Mouse (Mus musculus): Measurements from ENCODE around the gene 9630041A04Rik. TPM values are rescaled to one million over a fixed set of nuclear protein-coding genes. Genes with fewer than 3 reads are reported as not detected.

9630041A04Rik gene
- total RNA-seq, 1 experiment from 2014 or later, result not detected

- no peak for ATAC-seq (replicated peaks; ENCODE audit: low read depth, poor library complexity, severe bottlenecking)
Measured at GRCm38 (mm10) chr9:101915082-101915481, 53.4 kb downstream of the 9630041A04Rik start.

- no peak for ATAC-seq (replicated peaks; ENCODE audit: low read depth, poor library complexity, severe bottlenecking)
Measured at GRCm38 (mm10) chr9:101918771-101919170, 57.1 kb downstream of the 9630041A04Rik start.

GRCm38 (mm10) chr9:101919324-101919723 is 57.7 kb downstream of the 9630041A04Rik start:
- ATAC-seq (replicated peaks; ENCODE audit: low read depth, poor library complexity, severe bottlenecking), result no peak

- ATAC-seq (replicated peaks; ENCODE audit: low read depth, poor library complexity, severe bottlenecking), result no peak
Measured at GRCm38 (mm10) chr9:101922846-101923245, 61.2 kb downstream of the 9630041A04Rik start.

- ATAC-seq (replicated peaks; ENCODE audit: low read depth, poor library complexity, severe bottlenecking), result no peak
Measured at GRCm38 (mm10) chr9:101924829-101925228, 63.2 kb downstream of the 9630041A04Rik start.

DNA sequence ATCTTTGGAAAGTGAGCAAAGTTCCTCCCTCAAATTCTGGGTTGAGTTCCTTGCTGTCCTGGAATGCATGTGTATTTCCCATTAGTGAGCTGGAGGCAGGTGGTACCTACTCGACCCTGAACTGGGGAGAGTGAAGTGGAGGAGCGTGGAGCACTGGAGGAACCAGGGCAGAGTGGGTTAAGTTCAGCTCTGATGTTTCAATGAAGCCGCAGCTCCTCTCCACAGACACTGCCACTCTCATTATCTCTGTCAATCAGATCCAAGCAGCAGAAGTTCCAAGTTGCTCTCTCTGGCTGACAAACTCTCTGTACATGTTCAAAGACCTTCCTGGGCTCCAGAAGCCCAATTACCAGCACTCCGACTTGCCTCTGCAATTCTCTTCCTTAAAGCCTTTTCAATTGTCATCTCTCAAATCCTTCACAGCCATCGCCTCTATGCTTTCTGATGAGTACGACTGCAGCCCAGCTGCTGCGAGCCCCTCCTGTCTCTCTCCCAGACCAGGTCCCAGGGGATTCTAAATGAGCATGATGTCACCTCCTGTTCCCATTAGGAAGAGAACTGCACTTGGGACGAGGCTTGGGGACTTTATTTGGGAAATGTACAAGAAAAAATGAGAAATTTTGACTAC is 72.4 kb downstream of the 9630041A04Rik start:
- ATAC-seq (replicated peaks; ENCODE audit: low read depth, poor library complexity, severe bottlenecking), result no peak

- ATAC-seq (replicated peaks; ENCODE audit: low read depth, poor library complexity, severe bottlenecking), result no peak
Measured at GRCm38 (mm10) chr9:101934887-101935286, 73.2 kb downstream of the 9630041A04Rik start.

GRCm38 (mm10) chr9:101938066-101938465 is 76.4 kb downstream of the 9630041A04Rik start:
- ATAC-seq (replicated peaks; ENCODE audit: low read depth, poor library complexity, severe bottlenecking), result no peak

DNA sequence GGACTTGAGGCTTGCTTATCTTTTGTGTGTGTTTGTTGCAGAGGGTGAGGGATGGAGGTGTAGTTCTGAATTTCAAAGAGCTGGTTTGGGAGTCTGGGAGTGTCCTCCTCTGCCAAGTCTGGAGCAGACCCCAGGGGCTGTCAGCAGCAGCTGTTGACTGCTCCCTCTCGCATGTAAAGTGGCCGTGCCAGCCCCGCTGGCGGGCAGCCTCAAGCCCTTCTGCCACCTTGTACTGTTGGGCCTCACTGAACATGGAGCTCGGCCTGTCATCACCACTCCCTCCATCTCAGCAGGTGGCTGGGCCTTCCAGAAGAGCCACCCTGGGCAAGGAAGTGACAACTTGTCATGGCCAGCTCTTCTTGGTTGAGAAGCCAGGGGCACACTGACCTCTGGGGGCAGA is 77.4 kb downstream of the 9630041A04Rik start:
- no peak for ATAC-seq (replicated peaks; ENCODE audit: low read depth, poor library complexity, severe bottlenecking)

DNA sequence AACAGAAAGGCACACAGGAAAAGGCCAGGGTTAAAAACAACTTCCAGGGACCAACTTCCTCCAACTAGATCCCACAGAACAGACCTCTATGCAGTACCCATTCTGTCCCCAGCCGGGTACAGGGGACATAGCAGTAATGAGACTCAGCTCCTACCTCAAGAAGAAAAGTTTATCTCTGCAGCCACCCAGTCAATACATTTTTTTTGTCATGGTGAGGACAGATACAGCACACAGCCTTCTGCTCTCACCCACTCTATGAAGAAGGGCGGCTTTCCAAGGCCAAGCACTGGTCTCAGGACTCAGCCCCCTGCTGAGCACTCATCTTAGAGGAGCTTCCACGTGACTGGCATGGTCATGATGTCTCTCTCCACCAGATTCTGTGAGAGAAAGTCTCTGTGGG is 78.5 kb downstream of the 9630041A04Rik start:
- peak; percentile 23; the same call in 1 of the 2 replicates for ATAC-seq (replicated peaks; ENCODE audit: low read depth, poor library complexity, severe bottlenecking)

DNA sequence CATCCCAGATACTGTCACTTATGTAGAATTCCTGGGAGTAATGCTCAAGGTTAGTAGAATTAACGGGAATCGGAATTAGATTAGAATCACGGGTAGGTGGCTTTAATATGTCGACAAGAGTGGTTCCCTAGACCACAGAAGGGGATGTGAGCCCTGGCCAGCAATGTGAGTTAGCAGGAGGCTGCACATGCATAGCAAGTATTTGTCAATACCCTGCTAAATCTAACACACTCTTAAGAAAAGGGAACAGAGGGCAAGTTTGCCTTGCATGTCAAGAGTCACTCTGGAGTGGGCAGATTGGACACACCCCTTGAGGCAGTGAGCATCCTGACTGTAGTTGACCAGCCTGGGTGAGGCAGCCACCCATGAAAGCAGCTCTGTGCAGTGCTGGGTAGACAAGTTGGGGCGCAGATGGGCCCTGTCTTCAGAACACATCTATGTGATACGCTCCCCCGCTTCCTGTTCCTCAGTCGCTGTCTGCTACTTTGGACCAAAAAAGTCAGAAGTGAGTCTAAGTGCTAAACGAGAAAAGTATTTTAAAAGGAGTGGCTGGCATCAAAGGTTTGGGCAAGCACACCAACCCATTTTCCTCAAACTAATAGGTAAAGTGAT is 80.5 kb downstream of the 9630041A04Rik start:
- peak; percentile 76 for ATAC-seq (replicated peaks; ENCODE audit: low read depth, poor library complexity, severe bottlenecking)

GRCm38 (mm10) chr9:101945326-101945725 is 83.7 kb downstream of the 9630041A04Rik start:
- no peak for ATAC-seq (replicated peaks; ENCODE audit: low read depth, poor library complexity, severe bottlenecking)

DNA sequence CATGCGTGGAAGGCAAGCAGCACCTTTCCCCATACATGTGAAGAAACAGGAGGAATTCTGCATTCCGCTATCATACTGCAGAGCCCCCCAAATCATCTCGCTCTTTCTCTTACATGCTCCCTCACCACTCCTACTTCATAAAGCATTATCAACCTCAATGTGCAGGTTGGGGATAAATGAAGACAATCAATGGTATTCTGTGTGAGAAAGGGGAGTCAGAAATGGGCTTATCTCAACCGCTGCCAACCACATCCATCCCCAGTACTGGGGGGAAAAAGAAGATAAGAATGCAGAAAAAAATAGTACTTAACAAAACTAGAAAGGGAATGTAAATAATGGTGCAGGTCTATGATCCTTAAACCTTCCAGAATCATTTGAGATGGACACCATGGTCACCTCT is 84.2 kb downstream of the 9630041A04Rik start:
- peak; percentile 22; the same call in 1 of the 2 replicates for ATAC-seq (replicated peaks; ENCODE audit: low read depth, poor library complexity, severe bottlenecking)

GRCm38 (mm10) chr9:101950101-101950500 is 88.5 kb downstream of the 9630041A04Rik start:
- ATAC-seq (replicated peaks; ENCODE audit: low read depth, poor library complexity, severe bottlenecking), result 0 out of 2 replicates have a peak, but pooled peaks have one; percentile 1

- no peak for ATAC-seq (replicated peaks; ENCODE audit: low read depth, poor library complexity, severe bottlenecking)
Measured at GRCm38 (mm10) chr9:101954529-101954928, 92.9 kb downstream of the 9630041A04Rik start.

DNA sequence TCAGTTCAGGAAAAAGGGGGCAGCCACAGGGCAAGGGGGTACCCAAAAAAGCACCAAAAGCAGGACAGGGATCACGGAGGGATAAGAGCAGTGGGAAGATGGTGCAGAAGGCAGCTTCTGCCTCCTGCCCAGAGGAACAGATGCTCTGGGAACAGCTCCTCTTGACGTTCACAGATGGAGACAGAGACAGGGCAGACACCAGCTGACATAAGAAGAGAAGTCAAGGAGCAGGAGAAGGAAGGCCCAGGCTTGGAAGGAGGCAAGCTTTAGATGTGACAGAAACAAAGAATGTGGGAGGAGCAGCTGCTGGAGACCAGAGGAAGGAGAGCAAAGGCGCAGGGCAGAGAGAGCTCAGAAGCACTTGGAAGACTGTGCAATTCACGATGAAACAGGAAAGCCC is 94.6 kb downstream of the 9630041A04Rik start:
- no peak for ATAC-seq (replicated peaks; ENCODE audit: low read depth, poor library complexity, severe bottlenecking)

GRCm38 (mm10) chr9:101971806-101972205 is 110.2 kb downstream of the 9630041A04Rik start:
- ATAC-seq (replicated peaks; ENCODE audit: low read depth, poor library complexity, severe bottlenecking), result peak; percentile 82

DNA sequence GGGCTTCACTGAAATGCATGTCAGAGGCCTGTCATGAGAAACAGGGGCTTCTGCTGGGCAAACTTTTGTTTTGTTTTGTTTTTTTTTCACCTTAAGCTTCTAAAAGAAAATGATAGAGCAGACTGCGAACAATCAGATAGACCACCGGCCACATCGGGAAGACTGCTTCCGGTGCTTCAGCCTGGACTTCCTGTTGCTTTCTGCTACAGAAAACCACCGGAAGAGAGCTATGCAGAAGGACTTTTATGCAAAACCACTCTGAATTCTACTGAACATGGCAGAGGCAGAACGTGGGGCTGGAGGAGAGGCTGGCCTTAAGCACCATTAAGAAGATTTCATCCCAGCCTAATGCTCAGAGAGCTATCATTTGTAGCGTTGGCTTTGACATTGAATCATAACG is 110.7 kb downstream of the 9630041A04Rik start:
- peak; percentile 80 for ATAC-seq (replicated peaks; ENCODE audit: low read depth, poor library complexity, severe bottlenecking)

DNA sequence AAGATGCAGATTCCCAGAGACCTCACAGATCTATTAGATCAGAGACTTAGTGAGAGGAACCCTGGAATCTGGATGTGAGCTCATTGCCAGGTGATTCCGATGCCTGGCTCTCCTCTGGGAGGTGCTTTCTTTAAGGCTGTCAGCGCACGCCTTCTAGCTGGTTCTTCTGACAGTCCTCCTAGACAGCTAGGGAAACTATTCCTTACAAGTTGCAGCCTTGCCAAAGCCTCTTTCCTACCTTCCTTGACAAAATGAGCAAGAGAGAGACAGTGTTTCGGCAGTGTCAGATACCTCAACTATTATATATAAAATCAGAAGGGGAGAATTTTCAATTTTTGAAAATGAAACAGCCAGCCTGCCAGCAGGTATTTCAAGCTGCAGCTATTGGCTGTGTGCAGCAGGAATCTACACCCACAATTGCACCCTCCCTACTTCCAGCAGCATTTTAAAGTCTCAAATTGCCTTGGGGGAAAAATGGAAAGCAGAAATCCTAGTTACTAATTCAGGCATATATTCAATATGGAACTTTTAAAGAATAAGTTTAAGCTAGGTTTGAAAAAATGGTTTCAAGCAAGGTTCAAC is 115.3 kb downstream of the 9630041A04Rik start:
- ATAC-seq (replicated peaks; ENCODE audit: low read depth, poor library complexity, severe bottlenecking), result no peak

- no peak for ATAC-seq (replicated peaks; ENCODE audit: low read depth, poor library complexity, severe bottlenecking)
Measured at GRCm38 (mm10) chr9:101981161-101981560, 119.5 kb downstream of the 9630041A04Rik start.

DNA sequence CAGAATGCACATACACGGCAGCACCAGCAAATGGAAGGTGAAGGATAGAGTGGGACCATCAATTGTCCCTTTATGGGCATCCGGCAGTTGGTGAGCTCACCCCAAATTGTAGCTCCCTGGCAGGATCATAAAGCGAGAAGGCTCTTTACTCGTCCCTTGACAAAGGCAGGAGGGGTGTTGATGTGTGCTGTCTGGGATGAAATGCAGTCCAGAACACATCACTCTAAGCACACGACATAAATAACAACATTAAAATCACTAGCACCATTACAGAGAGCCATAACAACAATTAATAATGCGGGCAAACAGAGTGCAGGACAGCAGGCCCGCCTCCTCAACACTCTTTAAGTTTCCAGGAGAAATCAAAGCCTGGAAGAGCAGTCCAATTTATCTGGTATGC is 120.7 kb downstream of the 9630041A04Rik start:
- no peak for ATAC-seq (replicated peaks; ENCODE audit: low read depth, poor library complexity, severe bottlenecking)
